Mouse (Mus musculus) MEL (cell line): ENCODE measurements around the gene Zfp78. TPM values are rescaled to one million over a fixed set of nuclear protein-coding genes. Genes with fewer than 3 reads are reported as not detected.
A peak's percentile ranks its signal among the peaks of the same experiment; 100 is the strongest.

Source experiments
- DNase-seq: peaks from one replicate; pipeline ENCODE4 v3.0.0; 2011; ENCODE audit warnings: low read depth, low spot score
- H3K27ac ChIP-seq: 2 replicates; pipeline ENCODE4 v1.5.1; 2012; ENCODE audit warnings: low read depth, mild to moderate bottlenecking, control low read depth, low read length, moderate library complexity; ENCODE audit not compliant: control insufficient read depth
- H3K27me3 ChIP-seq, 2 experiments: fragments of 150-350 bp in 1 of 2; sonication (generic) in 1 of 2; 2 replicates each; pipeline ENCODE4 v1.6.1; 2012; ENCODE audit warnings: low read length in 2 of 2, mild to moderate bottlenecking in 2 of 2, improper control_type of control experiment in 1 of 2, moderate library complexity in 1 of 2; ENCODE audit not compliant: insufficient read depth in 2 of 2, control insufficient read depth in 1 of 2
- H3K36me3 ChIP-seq, 2 experiments: 2 replicates each; pipeline ENCODE4 v1.6.1; 2012 to 2014; ENCODE audit warnings: low read length in 2 of 2, improper control_type of control experiment in 1 of 2, inconsistent platforms in 1 of 2, mild to moderate bottlenecking in 1 of 2; ENCODE audit not compliant: insufficient read depth in 2 of 2, control insufficient read depth in 1 of 2
- H3K4me1 ChIP-seq, 2 experiments: fragments of 150-350 bp in 1 of 2; sonication (generic) in 1 of 2; 2 replicates each; pipeline ENCODE4 v1.6.1; 2012; ENCODE audit warnings: low read length in 2 of 2, improper control_type of control experiment in 1 of 2, mild to moderate bottlenecking in 1 of 2; ENCODE audit not compliant: insufficient read depth in 2 of 2, control insufficient read depth in 1 of 2
- H3K4me3 ChIP-seq, 2 experiments: fragments of 150-350 bp in 1 of 2; sonication (generic) in 1 of 2; 2 replicates each; pipeline ENCODE4 v1.5.1; 2012; ENCODE audit warnings: low read depth in 2 of 2, low read length in 2 of 2, mild to moderate bottlenecking in 2 of 2, moderate library complexity in 2 of 2, control low read depth in 1 of 2, improper control_type of control experiment in 1 of 2; ENCODE audit not compliant: control insufficient read depth in 1 of 2, insufficient read depth in 1 of 2
- H3K79me2 ChIP-seq: 2 replicates; pipeline ENCODE4 v1.6.1; 2012; ENCODE audit warnings: mild to moderate bottlenecking, low read length, moderate library complexity; ENCODE audit not compliant: control insufficient read depth, poor library complexity, insufficient read depth
- H3K9ac ChIP-seq: 2 replicates; pipeline ENCODE4 v1.6.1; 2012; ENCODE audit warnings: low read depth, mild to moderate bottlenecking, control low read depth, low read length, moderate library complexity; ENCODE audit not compliant: control insufficient read depth, poor library complexity, severe bottlenecking
- H3K9me3 ChIP-seq: fragments of 150-350 bp; sonication (generic); replicated peaks from 2 replicates; pipeline ENCODE4 v1.6.1; 2012; ENCODE audit warnings: mild to moderate bottlenecking, low read length, improper control_type of control experiment, moderate library complexity; ENCODE audit not compliant: insufficient read depth
- BHLHE40 ChIP-seq: IDR thresholded peaks from 2 replicates; pipeline ENCODE4 v1.6.1; 2012; ENCODE audit warnings: low read depth, mild to moderate bottlenecking, inconsistent platforms, low read length, improper control_type of control experiment, borderline replicate concordance
- ELF1 ChIP-seq: IDR thresholded peaks from 2 replicates; pipeline ENCODE4 v1.6.1; 2014; ENCODE audit warnings: low read depth, mild to moderate bottlenecking, inconsistent platforms, low read length, improper control_type of control experiment, moderate library complexity
- KAT2A ChIP-seq: conservative IDR thresholded peaks from 2 replicates; pipeline ENCODE4 v1.6.1; 2012; ENCODE audit warnings: low read depth, low read length, improper control_type of control experiment, inconsistent platforms
- MAFK ChIP-seq: IDR thresholded peaks from 2 replicates; pipeline ENCODE4 v1.6.1; 2011; ENCODE audit warnings: low read depth, mild to moderate bottlenecking, low read length, improper control_type of control experiment, borderline replicate concordance
- MAX ChIP-seq: IDR thresholded peaks from 2 replicates; pipeline ENCODE4 v1.6.1; 2011; ENCODE audit warnings: low read length, improper control_type of control experiment
- MEF2A ChIP-seq: IDR thresholded peaks from 2 replicates; pipeline ENCODE4 v1.6.1; 2014; ENCODE audit warnings: low read depth, mild to moderate bottlenecking, inconsistent platforms, low read length, improper control_type of control experiment; ENCODE audit not compliant: poor library complexity, insufficient replicate concordance, severe bottlenecking; ENCODE audit errors: extremely low read depth
- MYC ChIP-seq: IDR thresholded peaks from 2 replicates; pipeline ENCODE4 v1.6.1; 2011; ENCODE audit warnings: low read depth, mild to moderate bottlenecking, low read length, improper control_type of control experiment, moderate library complexity
- POLR2AphosphoS2 ChIP-seq: IDR thresholded peaks from 2 replicates; pipeline ENCODE4 v1.6.1; 2011; ENCODE audit warnings: low read length, improper control_type of control experiment
- POLR2AphosphoS5 ChIP-seq: IDR thresholded peaks from 2 replicates; pipeline ENCODE4 v1.6.1; 2012; ENCODE audit warnings: low read depth, borderline replicate concordance, mild to moderate bottlenecking, inconsistent platforms, low read length, moderate library complexity, mixed read lengths
- RAD21 ChIP-seq: IDR thresholded peaks from 2 replicates; pipeline ENCODE4 v1.6.1; 2011; ENCODE audit warnings: mild to moderate bottlenecking, low read depth, low read length, improper control_type of control experiment
- SIN3A ChIP-seq: IDR thresholded peaks from 2 replicates; pipeline ENCODE4 v1.6.1; 2012; ENCODE audit warnings: low read length, improper control_type of control experiment, inconsistent platforms
- TBP ChIP-seq: IDR thresholded peaks from 2 replicates; pipeline ENCODE4 v1.8.0; 2011; ENCODE audit warnings: low read depth, low read length, improper control_type of control experiment
- ZNF384 ChIP-seq: IDR thresholded peaks from 2 replicates; pipeline ENCODE4 v1.6.1; 2012; ENCODE audit warnings: low read depth, mild to moderate bottlenecking, inconsistent platforms, low read length, improper control_type of control experiment
- polyA plus RNA-seq, 2 experiments: library from polyadenylated mRNA; stranded (reverse) in 1 of 2; unstranded in 1 of 2; fragments of >175 nt in 1 of 2; fragments of >200 nt in 1 of 2; gene quantifications; 2 replicates each; pipeline versions ENCODE4 v1.2.1 to v1.2.4; 2012; ENCODE audit warnings: low replicate concordance in 2 of 2, low read depth in 1 of 2; ENCODE audit not compliant: insufficient read length in 2 of 2, insufficient read depth in 1 of 2, missing spikeins in 1 of 2
- total RNA-seq: library from RNA; depleted of rRNA; stranded (reverse); fragments of 300-350 nt; gene quantifications from 2 replicates; pipeline ENCODE4 v1.2.3, GENCODE M21; 2012

Gene Zfp78
- total and polyA plus RNA-seq, 3 experiments = 0.50 to 0.67 TPM; not detected in 1

- TF ChIP-seq POLR2AphosphoS5 (no peak), SIN3A (0 out of 2 replicates have a peak, but pooled peaks have one; percentile 34)
These were observed 4.0 kb upstream of the Zfp78 start (continued) for GRCm38 (mm10) chr7:6358937-6359590.

GRCm38 (mm10) chr7:6360477-6361060 lies 2.5 kb upstream of the Zfp78 start:
- DNase-seq = peak; percentile 30
- Histone ChIP-seq H3K9me3 (no peaks in the 10 kb centered on the region), H3K36me3 (peaks cover 0 to 12% of the 10 kb centered on the region in 2 experiments; a peak in 2 of 4 replicates)

GRCm38 (mm10) chr7:6361756-6362155 lies 1.3 kb upstream of the Zfp78 start:
- Histone ChIP-seq H3K27me3 (no peaks in the 10 kb centered on the region), H3K9me3 (no peaks in the 10 kb centered on the region), H3K9ac (peak overlapping the region; percentile 33), H3K4me1 (peaks cover 2 to 5% of the 10 kb centered on the region in 2 experiments; a peak in 3 of 4 replicates), H3K79me2 (no peaks in the 10 kb centered on the region), H3K36me3 (peaks cover 0 to 12% of the 10 kb centered on the region in 2 experiments; a peak in 2 of 4 replicates)
- no peak for DNase-seq
- 0 out of 2 replicates have a peak, but pooled peaks have one; percentile 1 for TF ChIP-seq TBP
- TF ChIP-seq MAFK = no peak
- TF ChIP-seq ELF1 = no peak
- no peak for TF ChIP-seq RAD21
- TF ChIP-seq ZNF384 = peak; percentile 39; the same call in 1 of the 2 replicates
- no peak for TF ChIP-seq KAT2A
- no peak for TF ChIP-seq MYC
- TF ChIP-seq MEF2A = no peak
- TF ChIP-seq, all 39 proteins: peak for 2
- H3K27ac ChIP-seq = no peak overlapping the region
- peak overlapping the region; percentile 59 to 65 for H3K4me3 ChIP-seq

More at GRCm38 (mm10) chr7:6360477-6361060, 2.5 kb upstream of the Zfp78 start:
- Histone ChIP-seq H3K4me1 (peaks cover 2 to 5% of the 10 kb centered on the region in 2 experiments; a peak in 3 of 4 replicates), H3K27ac (no peak overlapping the region), H3K9ac (no peak overlapping the region), H3K4me3 (no peak overlapping the region), H3K79me2 (no peaks in the 10 kb centered on the region), H3K27me3 (no peaks in the 10 kb centered on the region)
- no peak for TF ChIP-seq RAD21
- no peak for TF ChIP-seq MAX
- TF ChIP-seq BHLHE40 = no peak
- TF ChIP-seq POLR2AphosphoS2 = no peak
- TF ChIP-seq MAFK = no peak
